Mouse (Mus musculus) intestine, embryonic 16.5 days (tissue): Measurements from ENCODE around the gene Haao. TPM values are rescaled to one million over a fixed set of nuclear protein-coding genes. Genes with fewer than 3 reads are reported as not detected.

ENCODE experiments used
- ATAC-seq: fragments of 200-750 bp; cut with Nextera tagmentation; 2 replicates; pipeline ENCODE4 v1.8.0; 2017; ENCODE audit warnings: moderate TSS enrichment, moderate library complexity
- H3K27ac ChIP-seq: fragments of 300-500 bp; sonication (generic); 2 replicates; pipeline ENCODE4 v1.5.1; 2014; ENCODE audit warnings: mild to moderate bottlenecking, low read length
- H3K27me3 ChIP-seq: fragments of 300-500 bp; sonication (generic); replicated peaks from 2 replicates; pipeline ENCODE4 v1.6.1; 2014; ENCODE audit warnings: low read length, control low read depth, mixed read lengths; ENCODE audit not compliant: control insufficient read depth, insufficient read depth
- H3K36me3 ChIP-seq: fragments of 300-500 bp; sonication (generic); 2 replicates; pipeline ENCODE4 v1.6.1; 2014; ENCODE audit warnings: low read length, control low read depth; ENCODE audit not compliant: control insufficient read depth, insufficient read depth
- H3K4me1 ChIP-seq: fragments of 300-500 bp; sonication (generic); 2 replicates; pipeline ENCODE4 v1.6.1; 2014; ENCODE audit warnings: low read length, control low read depth, mixed read lengths; ENCODE audit not compliant: control insufficient read depth, insufficient read depth
- H3K4me2 ChIP-seq: fragments of 300-500 bp; sonication (generic); 2 replicates; pipeline ENCODE4 v1.6.1; 2014; ENCODE audit warnings: low read depth, low read length, control low read depth
- H3K4me3 ChIP-seq: fragments of 300-500 bp; sonication (generic); 2 replicates; pipeline ENCODE4 v1.5.1; 2014; ENCODE audit warnings: mild to moderate bottlenecking, low read length
- H3K9ac ChIP-seq: fragments of 300-500 bp; sonication (generic); 2 replicates; pipeline ENCODE4 v1.6.1; 2014; ENCODE audit warnings: low read depth, low read length
- H3K9me3 ChIP-seq: fragments of 300-500 bp; sonication (generic); 2 replicates; pipeline ENCODE4 v1.6.1; 2016; ENCODE audit warnings: low read length, control low read depth; ENCODE audit not compliant: control insufficient read depth
- WGBS: fragments of 180-500 bp; shearing (Covaris S2); extraction: QIAGEN DNeasy Blood & Tissue Kit; methylation state at CpG from one replicate; pipeline ENCODE4 v1.1.7; 2014; 5-methylcytosine and 5-hydroxymethylcytosine counted together
- polyA plus RNA-seq: library from polyadenylated mRNA; unstranded; fragments of >200 nt; fragmentation: Nextera tagmentation; extraction: Ambion mirVana; gene quantifications from 2 replicates; pipeline ENCODE4 v1.2.1, GENCODE M21; 2015

The Haao gene
- polyA plus RNA-seq: 1.5 and 2.3 TPM in 2 replicates

- H3K36me3 ChIP-seq: no peaks in the 10 kb centered on the region
- H3K27me3 ChIP-seq: no peaks in the 10 kb centered on the region
- no peak within 1 kb of the TSS for H3K27ac ChIP-seq
- ATAC-seq: peak; percentile 75
- H3K4me3 ChIP-seq: no peak within 1 kb of the TSS
- WGBS: 75% methylated on average over 3 of the region's 3 CpGs
- no peaks in the 10 kb centered on the region for H3K9me3 ChIP-seq
- H3K9ac ChIP-seq: no peak within 1 kb of the TSS
- no peak within 1 kb of the TSS for H3K4me2 ChIP-seq
- H3K4me1 ChIP-seq: peaks cover 22% of the 10 kb centered on the region; the same call in 1 of the 2 replicates
Measured at GRCm38 (mm10) chr17:83847815-83848214, at the start of gene Haao. Gene Haao (minus strand): TSS chr17:83847963.

GRCm38 (mm10) chr17:83897361-83897799 lies 49.6 kb upstream of the Haao start:
- H3K4me3 ChIP-seq: no peak overlapping the region
- 63% methylated on average over 8 of the region's 8 CpGs for WGBS
- no peak overlapping the region for H3K4me2 ChIP-seq
- H3K27me3 ChIP-seq: no peaks in the 10 kb centered on the region
- H3K27ac ChIP-seq: peak overlapping the region; percentile 74
- no peaks in the 10 kb centered on the region for H3K9me3 ChIP-seq
- ATAC-seq: no peak
- peaks cover 25% of the 10 kb centered on the region for H3K4me1 ChIP-seq
- H3K36me3 ChIP-seq: no peaks in the 10 kb centered on the region
- H3K9ac ChIP-seq: peak overlapping the region; percentile 46; the same call in 1 of the 2 replicates

- Histone ChIP-seq H3K27ac (peak overlapping the region; percentile 74; the same call in 1 of the 2 replicates), H3K4me2 (no peak overlapping the region), H3K9me3 (no peaks in the 10 kb centered on the region), H3K9ac (no peak overlapping the region), H3K36me3 (no peaks in the 10 kb centered on the region), H3K27me3 (no peaks in the 10 kb centered on the region), H3K4me1 (peaks cover 25% of the 10 kb centered on the region), H3K4me3 (no peak overlapping the region)
- 23% methylated on average over 10 of the region's 10 CpGs for WGBS
- peak; percentile 12; the same call in 1 of the 2 replicates for ATAC-seq
Measured at GRCm38 (mm10) chr17:83896723-83897122, 49.0 kb upstream of the Haao start.

- peaks cover 31% of the 10 kb centered on the region for H3K4me1 ChIP-seq
- WGBS: 54% methylated on average over 8 of the region's 8 CpGs
- no peak for ATAC-seq
- peak overlapping the region; percentile 57 for H3K27ac ChIP-seq
- H3K36me3 ChIP-seq: no peaks in the 10 kb centered on the region
- H3K4me3 ChIP-seq: no peak overlapping the region
- H3K4me2 ChIP-seq: no peak overlapping the region
- H3K9me3 ChIP-seq: no peaks in the 10 kb centered on the region
- H3K27me3 ChIP-seq: no peaks in the 10 kb centered on the region
- no peak overlapping the region for H3K9ac ChIP-seq
Measured at GRCm38 (mm10) chr17:83895321-83895770, 47.6 kb upstream of the Haao start.

- H3K27ac ChIP-seq: no peak overlapping the region
Measured at GRCm38 (mm10) chr17:83893134-83893533, 45.4 kb upstream of the Haao start.

GRCm38 (mm10) chr17:83891864-83892263 lies 44.1 kb upstream of the Haao start:
- no peak for ATAC-seq
- Histone ChIP-seq H3K4me1 (peaks cover 23% of the 10 kb centered on the region), H3K27ac (no peak overlapping the region)

More at GRCm38 (mm10) chr17:83893134-83893533, 45.4 kb upstream of the Haao start:
- H3K4me3 ChIP-seq: no peak overlapping the region
- no peaks in the 10 kb centered on the region for H3K36me3 ChIP-seq
- H3K9me3 ChIP-seq: no peaks in the 10 kb centered on the region
- no peak overlapping the region for H3K9ac ChIP-seq
- peaks cover 33% of the 10 kb centered on the region for H3K4me1 ChIP-seq
- H3K27me3 ChIP-seq: no peaks in the 10 kb centered on the region
- no peak for ATAC-seq
- WGBS: 83% methylated on average over 4 of the region's 4 CpGs
- H3K4me2 ChIP-seq: no peak overlapping the region

GRCm38 (mm10) chr17:83890373-83890696 lies 42.6 kb upstream of the Haao start:
- no peaks in the 10 kb centered on the region for H3K9me3 ChIP-seq
- H3K27ac ChIP-seq: peak overlapping the region; percentile 84
- H3K9ac ChIP-seq: peak overlapping the region; percentile 31; the same call in 1 of the 2 replicates
- H3K36me3 ChIP-seq: no peaks in the 10 kb centered on the region
- 32% methylated on average over 5 of the region's 5 CpGs for WGBS
- peaks cover 17% of the 10 kb centered on the region for H3K4me1 ChIP-seq
- no peak overlapping the region for H3K4me3 ChIP-seq
- H3K4me2 ChIP-seq: no peak overlapping the region
- ATAC-seq: no peak; the same call in 1 of the 2 replicates
- no peaks in the 10 kb centered on the region for H3K27me3 ChIP-seq

More at GRCm38 (mm10) chr17:83891864-83892263, 44.1 kb upstream of the Haao start:
- Histone ChIP-seq H3K36me3 (no peaks in the 10 kb centered on the region), H3K4me2 (no peak overlapping the region), H3K9ac (no peak overlapping the region), H3K9me3 (no peaks in the 10 kb centered on the region), H3K27me3 (no peaks in the 10 kb centered on the region), H3K4me3 (no peak overlapping the region)
- 75% methylated on average over 9 of the region's 9 CpGs for WGBS

GRCm38 (mm10) chr17:83889691-83890372 lies 42.1 kb upstream of the Haao start:
- no peak overlapping the region for H3K4me3 ChIP-seq
- H3K4me2 ChIP-seq: no peak overlapping the region

GRCm38 (mm10) chr17:83889329-83889690 lies 41.5 kb upstream of the Haao start:
- no peak overlapping the region for H3K4me2 ChIP-seq
- H3K9me3 ChIP-seq: no peaks in the 10 kb centered on the region
- H3K27me3 ChIP-seq: no peaks in the 10 kb centered on the region
- H3K36me3 ChIP-seq: no peaks in the 10 kb centered on the region
- ATAC-seq: no peak
- 71% methylated on average over 5 of the region's 5 CpGs for WGBS
- no peak overlapping the region for H3K4me3 ChIP-seq
- H3K9ac ChIP-seq: peak overlapping the region; percentile 32; the same call in 1 of the 2 replicates
- peak overlapping the region; percentile 84 for H3K27ac ChIP-seq
- peaks cover 17% of the 10 kb centered on the region for H3K4me1 ChIP-seq

More at GRCm38 (mm10) chr17:83889691-83890372, 42.1 kb upstream of the Haao start:
- ATAC-seq: peak; percentile 80
- peak overlapping the region; percentile 84 for H3K27ac ChIP-seq
- H3K4me1 ChIP-seq: peaks cover 17% of the 10 kb centered on the region
- H3K27me3 ChIP-seq: no peaks in the 10 kb centered on the region
- 43% methylated on average over 13 of the region's 13 CpGs for WGBS
- no peaks in the 10 kb centered on the region for H3K36me3 ChIP-seq
- H3K9me3 ChIP-seq: no peaks in the 10 kb centered on the region
- peak overlapping the region; percentile 32; the same call in 1 of the 2 replicates for H3K9ac ChIP-seq
